Mouse (Mus musculus) bone marrow, adult 2 months (tissue): ENCODE results near the gene Slc17a5.

Source experiments
- CTCF ChIP-seq: fragments of 200-500 bp; IDR thresholded peaks from 2 replicates; pipeline ENCODE4 v1.5.1; 2011; ENCODE audit warnings: low read length, control low read depth; ENCODE audit not compliant: control insufficient read depth, insufficient read depth
- POLR2A ChIP-seq: fragments of 200-500 bp; IDR thresholded peaks from 2 replicates; pipeline ENCODE4 v1.6.1; 2011; ENCODE audit warnings: low read depth, mild to moderate bottlenecking, control low read depth, low read length, borderline replicate concordance; ENCODE audit not compliant: control insufficient read depth

GRCm38 (mm10) chr9:78504679-78505078 lies 83.2 kb downstream of the Slc17a5 start:
- no peak for TF ChIP-seq CTCF
- TF ChIP-seq POLR2A, result no peak
